Mouse (Mus musculus) fat pad, adult 2 months (tissue): ENCODE measurements around the gene Smoc2.

Source experiments
- DNase-seq: peaks from one replicate; pipeline ENCODE4 v3.0.0-alpha.2; 2011; ENCODE audit warnings: low read depth, low spot score; ENCODE audit errors: extremely low read depth

The Smoc2 gene

GRCm38 (mm10) chr17:14345556-14345955 is 66.2 kb downstream of the Smoc2 start:
- no peak for DNase-seq

GRCm38 (mm10) chr17:14346891-14347290 is 67.6 kb downstream of the Smoc2 start:
- no peak for DNase-seq

GRCm38 (mm10) chr17:14349086-14349814 is 69.9 kb downstream of the Smoc2 start:
- DNase-seq, result no peak

DNA sequence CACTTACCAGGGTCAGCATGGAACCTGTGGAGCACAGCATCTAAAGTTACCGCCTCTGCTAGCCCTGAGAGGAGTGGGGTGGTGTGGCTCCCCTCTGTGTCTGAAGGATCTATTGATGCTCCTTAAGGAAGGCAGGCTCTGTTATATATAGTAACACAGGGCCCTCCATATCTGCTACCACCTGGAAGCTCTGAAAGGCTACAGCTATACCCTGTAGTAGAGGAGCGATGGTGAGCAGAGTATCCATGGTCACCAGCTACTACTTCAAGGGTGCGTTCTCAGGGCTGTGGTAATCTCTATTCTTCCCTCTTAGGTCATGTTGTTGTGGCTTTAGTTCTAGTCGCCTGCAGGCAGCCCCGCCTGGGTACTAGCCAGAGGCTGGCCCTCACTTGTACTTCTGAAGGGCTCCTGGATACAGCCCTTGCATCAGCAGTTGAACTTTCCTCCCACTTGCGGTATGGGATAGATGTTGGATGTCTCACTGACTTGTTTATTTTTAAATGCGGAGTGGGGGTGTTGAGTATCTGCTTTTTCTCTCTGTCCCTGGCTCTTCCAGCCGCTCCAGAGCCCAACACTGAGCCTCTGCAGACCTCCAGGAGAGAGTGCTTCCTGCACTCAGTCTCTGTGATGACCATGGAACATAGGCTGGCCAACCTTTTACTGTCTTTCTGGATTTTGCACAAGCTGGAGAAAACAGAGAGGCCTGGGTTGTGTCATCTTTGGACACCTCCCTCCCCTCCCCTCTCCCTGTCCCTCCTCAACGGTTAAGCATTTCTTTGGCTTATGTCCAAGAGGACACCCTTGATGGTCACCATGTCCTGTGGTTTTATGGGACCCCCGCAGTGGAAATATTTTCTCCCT is 74.1 kb downstream of the Smoc2 start:
- no peak for DNase-seq

GRCm38 (mm10) chr17:14361511-14361910 is 82.2 kb downstream of the Smoc2 start:
- no peak for DNase-seq

DNA sequence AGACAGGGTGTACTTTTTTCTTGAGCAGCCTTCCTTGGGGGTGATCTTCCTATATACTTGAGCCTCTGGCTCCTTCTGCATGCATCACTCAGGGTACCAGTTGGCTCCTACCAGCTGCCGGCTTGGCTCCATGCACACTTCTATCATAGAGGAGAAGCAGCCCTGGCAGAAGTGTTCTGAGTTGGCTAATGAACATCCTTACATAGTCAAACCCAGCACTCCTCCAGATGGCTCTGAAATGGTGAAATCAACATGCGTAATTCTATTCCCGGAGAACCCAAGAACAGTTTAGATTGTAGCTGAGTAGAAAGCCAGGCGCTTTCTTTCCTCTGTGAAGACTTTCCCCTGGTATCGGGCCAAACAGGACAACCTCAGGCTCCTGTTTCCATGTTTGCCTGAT is 91.2 kb downstream of the Smoc2 start:
- DNase-seq, result no peak

- no peak for DNase-seq
Measured at GRCm38 (mm10) chr17:14371606-14372005, 92.3 kb downstream of the Smoc2 start.

GRCm38 (mm10) chr17:14372324-14373145 is 93.2 kb downstream of the Smoc2 start:
- DNase-seq, result peak; percentile 62

DNA sequence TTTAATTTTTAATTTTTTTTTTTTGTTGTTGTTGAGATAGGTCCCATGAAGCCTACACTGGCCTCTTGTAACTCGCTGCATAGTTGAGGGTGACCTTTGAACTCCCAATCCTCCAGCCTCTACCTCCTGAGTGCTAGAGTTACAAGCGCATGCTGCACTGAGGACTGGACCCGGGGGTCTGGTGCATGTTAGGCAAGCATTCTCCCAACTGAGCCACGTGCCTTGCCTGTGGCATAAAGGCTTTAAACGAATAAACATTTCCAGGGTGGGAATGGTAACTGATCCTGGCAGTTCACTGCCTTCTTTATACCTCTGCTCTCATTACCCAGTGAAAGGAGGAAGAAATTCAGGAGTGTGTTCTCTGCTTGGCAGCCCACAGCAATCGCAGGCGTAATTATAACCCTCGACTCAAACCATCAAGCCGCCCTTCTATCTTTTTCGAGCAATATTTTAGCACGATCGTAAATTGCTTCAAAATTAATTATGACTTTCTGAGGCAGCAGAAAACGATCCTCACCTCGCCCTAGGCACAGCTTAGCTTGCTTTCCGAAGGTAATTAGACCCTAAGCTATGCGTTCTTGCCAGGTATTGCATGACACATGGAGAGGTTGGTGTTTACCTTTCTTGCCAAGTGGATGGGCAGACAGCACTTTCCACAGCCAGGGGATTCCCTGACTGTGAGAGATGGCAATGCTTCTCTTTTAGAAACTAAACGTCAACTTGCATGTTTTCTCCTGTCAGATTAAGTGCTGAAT is 99.6 kb downstream of the Smoc2 start:
- DNase-seq, result no peak

DNA sequence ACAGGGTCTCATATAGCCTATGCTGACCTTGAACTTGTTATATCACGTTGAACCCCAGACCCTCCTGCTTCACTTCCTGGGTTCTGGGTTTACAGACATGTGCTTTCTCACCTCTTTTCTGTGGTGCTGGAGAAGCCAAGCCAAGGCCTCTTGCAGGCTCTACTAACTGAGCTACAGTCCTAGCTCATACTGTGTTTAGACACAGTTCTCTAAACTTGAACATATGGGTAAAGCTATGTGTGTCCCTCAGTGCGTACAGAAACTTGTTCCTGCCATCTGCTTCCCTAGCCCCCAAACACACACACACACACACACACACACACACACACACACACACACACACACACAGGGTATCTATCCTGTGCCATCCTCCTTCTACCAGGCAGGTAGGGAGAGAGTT is 100.2 kb downstream of the Smoc2 start:
- DNase-seq, result no peak

- no peak for DNase-seq
Measured at GRCm38 (mm10) chr17:14379966-14380365, 100.7 kb downstream of the Smoc2 start.

DNA sequence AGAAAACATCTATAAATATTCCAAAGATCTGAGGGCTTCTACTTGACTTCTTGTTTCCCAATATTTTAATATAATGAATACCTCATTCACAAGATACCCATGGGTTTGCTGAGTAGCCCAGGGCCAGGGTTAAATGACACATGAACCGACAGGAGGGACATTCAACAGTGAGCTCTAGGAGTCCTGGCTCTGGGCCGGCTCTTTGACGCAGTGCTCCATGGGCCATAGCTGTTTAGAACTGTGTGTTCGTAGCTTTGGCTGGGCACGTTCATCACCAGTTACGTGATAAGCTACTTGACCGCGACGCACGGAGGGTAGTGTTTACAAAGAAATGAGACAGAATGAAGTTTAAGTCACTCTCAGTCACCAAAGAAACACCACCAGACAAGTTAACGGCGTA is 101.2 kb downstream of the Smoc2 start:
- no peak for DNase-seq

DNA sequence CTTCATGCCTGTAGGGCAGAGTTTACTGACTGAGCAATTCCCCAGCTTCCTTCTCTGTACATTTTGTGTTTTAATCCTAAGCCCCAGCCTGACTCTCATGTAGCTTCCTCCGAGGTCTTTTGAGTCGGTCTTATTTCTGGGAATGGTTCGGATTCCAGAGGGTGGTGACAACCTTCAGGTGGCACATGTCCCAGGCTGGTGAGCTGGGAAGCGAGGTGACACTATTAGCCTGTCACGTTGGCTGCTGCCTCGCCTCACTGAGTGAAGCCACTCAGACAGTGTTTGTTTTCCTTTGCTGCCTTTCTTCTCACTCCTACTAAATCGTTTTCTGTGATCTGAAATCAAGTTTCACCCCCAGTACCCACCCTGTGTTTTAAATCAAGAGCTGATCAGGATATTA is 102.2 kb downstream of the Smoc2 start:
- no peak for DNase-seq

- no peak for DNase-seq
Measured at GRCm38 (mm10) chr17:14383981-14384380, 104.7 kb downstream of the Smoc2 start.

DNA sequence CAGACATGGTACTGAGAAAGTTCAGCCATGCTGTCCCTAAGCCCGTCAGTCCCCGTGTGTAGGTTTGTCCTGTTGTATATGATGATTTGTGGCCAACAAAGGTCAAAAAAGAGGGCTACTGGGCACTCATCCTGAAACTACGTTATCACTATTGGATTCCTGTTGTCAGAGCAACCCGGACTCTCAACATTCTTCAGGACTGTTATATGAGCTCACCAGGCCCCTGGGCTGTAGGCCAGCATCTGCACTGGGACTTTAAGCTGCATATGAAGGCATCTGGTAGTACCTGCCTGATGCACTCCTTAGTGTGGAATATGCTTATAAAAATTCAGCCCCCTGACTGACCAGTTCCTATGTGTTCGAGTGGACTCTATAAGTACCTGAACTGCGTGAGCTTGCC is 105.7 kb downstream of the Smoc2 start:
- DNase-seq, result no peak

- DNase-seq, result peak; percentile 54
Measured at GRCm38 (mm10) chr17:14387261-14387660, 108.0 kb downstream of the Smoc2 start.

DNA sequence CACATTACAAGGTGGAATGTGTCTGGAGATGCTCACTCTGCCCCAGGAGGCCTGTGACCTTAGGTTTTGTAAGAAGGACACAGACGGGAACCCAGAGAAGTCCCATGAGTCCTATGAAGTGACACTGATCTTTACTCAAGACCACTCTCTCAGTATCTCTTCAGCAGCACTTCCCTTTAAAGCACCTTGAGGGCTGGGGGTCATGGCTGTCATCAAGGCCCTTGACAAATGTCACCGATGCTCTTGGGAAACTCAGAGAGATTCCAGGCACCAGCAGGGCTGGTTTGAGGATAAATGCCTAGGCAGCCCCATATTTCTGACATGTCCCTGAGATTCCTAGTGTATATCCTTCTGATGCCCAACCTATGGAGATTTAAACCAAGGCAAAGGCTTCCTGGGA is 113.1 kb downstream of the Smoc2 start:
- DNase-seq, result no peak

GRCm38 (mm10) chr17:14394861-14395260 is 115.6 kb downstream of the Smoc2 start:
- DNase-seq, result no peak

GRCm38 (mm10) chr17:14397456-14397855 is 118.2 kb downstream of the Smoc2 start:
- DNase-seq, result no peak

DNA sequence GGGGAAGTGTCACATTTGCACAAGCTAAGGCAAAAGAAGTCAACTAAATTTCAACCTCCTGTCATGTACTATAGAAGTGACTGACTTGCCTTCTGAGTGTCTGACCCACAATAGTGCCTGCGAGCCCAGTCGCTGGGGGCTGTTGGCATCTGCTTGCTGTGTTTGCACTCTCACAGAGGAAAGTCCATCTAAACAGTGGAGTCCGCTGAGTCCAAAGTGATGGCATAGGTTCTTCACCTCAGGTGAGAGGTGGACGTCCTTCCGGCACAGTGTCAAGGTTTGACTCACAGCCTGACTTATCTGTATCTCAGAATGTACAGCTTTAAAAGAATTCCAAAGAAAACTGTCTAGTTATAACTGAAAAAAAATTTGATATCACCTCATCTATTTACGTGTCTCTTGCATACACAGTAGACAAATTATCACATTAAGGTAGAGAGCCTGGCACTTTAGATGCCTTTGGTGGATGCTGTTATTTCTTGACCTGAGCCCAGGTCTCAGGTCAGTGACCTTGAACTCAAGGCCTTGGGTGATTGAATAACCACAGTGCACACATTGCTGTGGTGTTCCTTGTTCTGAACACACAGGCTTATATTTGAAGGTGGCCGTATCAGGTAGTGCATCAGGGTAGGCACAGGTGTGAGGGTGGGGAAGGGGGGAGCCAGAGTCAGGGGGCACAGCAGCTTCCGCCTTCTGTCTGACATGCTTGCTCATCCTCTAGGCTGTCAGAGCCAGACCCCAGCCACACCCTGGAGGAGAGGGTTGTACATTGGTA is 119.5 kb downstream of the Smoc2 start:
- no peak for DNase-seq
